Mouse (Mus musculus): ENCODE measurements at regions not wholly inside any gene's neighbourhood (a gene's known extent, or its start where the extent isn't known, plus 50 kb on each side); places are given as distances from the start of the nearest gene placed in this dataset.

GRCm38 (mm10) chr10:9265528-9265927 lies 379.7 kb upstream of the Sash1 start:
- TF ChIP-seq POLR2A (IDR thresholded peaks at IDR 0.05; ENCODE audit: low read depth, low read length) = no peak
- TF ChIP-seq POLR2AphosphoS2 (IDR thresholded peaks at IDR 0.05; ENCODE audit: low read depth, low read length) = no peak
- no peak for TF ChIP-seq RAD21 (IDR thresholded peaks at IDR 0.05; ENCODE audit: low read depth, low read length)
- TF ChIP-seq CTCF (conservative IDR thresholded peaks at IDR 0.05 in 1 of 2, IDR thresholded peaks at IDR 0.05 in 1 of 2; ENCODE audit: low read depth in 2 of 2, low read length in 2 of 2) = no peak
- no peak for TF ChIP-seq ZMIZ1 (IDR thresholded peaks at IDR 0.05; ENCODE audit: low read depth, low read length)

Data from CH12.LX (cell line).